Mouse (Mus musculus): ENCODE measurements at regions not wholly inside any gene's neighbourhood (a gene's known extent, or its start where the extent isn't known, plus 50 kb on each side); places are given as distances from the start of the nearest gene placed in this dataset.

DNA sequence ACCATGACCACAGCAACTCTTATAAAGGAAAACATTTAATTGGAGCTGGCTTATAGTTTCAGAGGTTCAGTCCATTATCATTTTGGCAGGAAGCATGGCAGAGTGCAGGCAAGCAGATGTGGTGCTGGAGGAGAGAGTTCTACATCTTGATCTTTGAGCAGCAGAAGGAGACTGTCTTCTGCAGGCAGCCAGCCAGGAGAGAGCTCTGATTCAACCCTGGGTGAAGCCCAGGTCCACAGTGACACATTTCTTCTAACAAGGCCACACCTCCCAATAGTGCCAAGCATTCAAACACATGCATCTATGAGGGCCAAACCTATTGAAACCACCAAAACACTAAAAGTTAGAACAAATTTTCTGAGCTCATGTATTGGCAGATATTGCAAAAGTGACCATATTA, 117.0 kb upstream of the Nxpe4 start:
- no peak for TF ChIP-seq POLR2A (IDR thresholded peaks at IDR 0.05; ENCODE audit: borderline replicate concordance, extremely low read depth, insufficient read depth, insufficient read length)
- Histone ChIP-seq H3K4me2 (replicated peaks; ENCODE audit: low read depth, low read length, severe bottlenecking) (no peak overlapping the region), H3K4me3 (replicated peaks; ENCODE audit: low read length) (no peak overlapping the region), H3K36me3 (ENCODE audit: control insufficient read depth, insufficient read depth, low read length) (no peaks in the 10 kb centered on the region), H3K27me3 (ENCODE audit: control insufficient read depth, insufficient read depth, low read length) (no peaks in the 10 kb centered on the region), H3K27ac (replicated peaks; ENCODE audit: low read depth, low read length) (no peak overlapping the region), H3K9me3 (ENCODE audit: control insufficient read depth, low read length) (no peaks in the 10 kb centered on the region), H3K9ac (ENCODE audit: low read depth, low read length, severe bottlenecking) (no peak overlapping the region), H3K4me1 (ENCODE audit: control insufficient read depth, insufficient read depth, low read length) (no peaks in the 10 kb centered on the region)
- no peak for DNase-seq (ENCODE audit: low spot score)
- ATAC-seq (ENCODE audit: low FRiP score, low read depth) = no peak

DNA sequence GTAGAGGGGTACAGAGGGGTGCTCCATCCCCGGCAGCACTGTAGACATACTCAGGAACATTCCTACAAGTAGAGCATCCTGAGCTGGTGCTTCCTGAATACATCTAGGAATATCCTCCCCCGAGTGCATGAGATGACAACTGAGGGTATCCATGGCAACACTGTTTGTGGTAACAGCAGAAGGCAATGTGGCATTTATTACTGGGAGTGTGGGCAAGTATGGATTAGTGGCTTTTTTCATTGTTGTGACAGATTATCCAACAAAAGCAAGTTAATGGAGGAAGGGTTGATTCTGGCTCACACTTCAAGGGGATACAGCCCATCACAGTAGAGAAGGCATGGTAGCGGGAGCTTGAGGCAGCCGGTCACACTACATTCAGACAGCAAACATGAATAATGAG, 114.0 kb upstream of the Nxpe4 start:
- no peak for TF ChIP-seq POLR2A (IDR thresholded peaks at IDR 0.05; ENCODE audit: borderline replicate concordance, extremely low read depth, insufficient read depth, insufficient read length)

DNA sequence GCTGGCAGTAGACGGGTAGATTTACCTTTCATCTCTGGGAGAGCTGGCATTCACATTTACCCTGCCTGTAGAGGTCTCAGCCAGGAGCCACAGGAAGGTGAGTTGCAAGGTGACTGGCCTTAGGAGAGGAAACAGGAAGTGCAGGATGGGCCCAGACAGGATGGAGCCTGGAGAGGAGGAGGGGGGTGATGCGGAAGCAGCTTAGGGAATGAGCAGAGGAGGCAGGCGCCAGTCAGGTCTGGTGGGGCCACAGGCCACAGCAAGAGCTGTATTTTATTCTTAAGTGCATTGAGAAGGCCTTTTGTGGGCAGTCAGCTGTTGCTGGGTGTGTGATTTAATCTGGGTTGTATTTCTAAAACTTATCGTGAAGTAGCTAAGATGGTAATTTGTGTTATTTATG, 108.2 kb upstream of the Nxpe4 start:
- Histone ChIP-seq H3K36me3 (ENCODE audit: control insufficient read depth, insufficient read depth, low read length) (no peaks in the 10 kb centered on the region), H3K4me3 (replicated peaks; ENCODE audit: low read length) (no peak overlapping the region), H3K4me2 (replicated peaks; ENCODE audit: low read depth, low read length, severe bottlenecking) (no peak overlapping the region), H3K4me1 (ENCODE audit: control insufficient read depth, insufficient read depth, low read length) (no peaks in the 10 kb centered on the region), H3K9me3 (ENCODE audit: control insufficient read depth, low read length) (no peaks in the 10 kb centered on the region), H3K9ac (ENCODE audit: low read depth, low read length, severe bottlenecking) (no peak overlapping the region), H3K27ac (replicated peaks; ENCODE audit: low read depth, low read length) (no peak overlapping the region), H3K27me3 (ENCODE audit: control insufficient read depth, insufficient read depth, low read length) (no peaks in the 10 kb centered on the region)
- no peak for ATAC-seq (ENCODE audit: low FRiP score, low read depth)
- no peak for DNase-seq (ENCODE audit: low spot score)
- WGBS = 47% methylated on average over 4 of the region's 4 CpGs
- no peak for TF ChIP-seq POLR2A (IDR thresholded peaks at IDR 0.05; ENCODE audit: borderline replicate concordance, extremely low read depth, insufficient read depth, insufficient read length)

More for the DNA sequence above, 114.0 kb upstream of the Nxpe4 start:
- H3K4me3 ChIP-seq (replicated peaks; ENCODE audit: low read length) = no peak overlapping the region
- H3K4me2 ChIP-seq (replicated peaks; ENCODE audit: low read depth, low read length, severe bottlenecking) = no peak overlapping the region
- no peaks in the 10 kb centered on the region for H3K27me3 ChIP-seq (ENCODE audit: control insufficient read depth, insufficient read depth, low read length)
- H3K9ac ChIP-seq (ENCODE audit: low read depth, low read length, severe bottlenecking) = no peak overlapping the region
- no peak for ATAC-seq (ENCODE audit: low FRiP score, low read depth)
- H3K4me1 ChIP-seq (ENCODE audit: control insufficient read depth, insufficient read depth, low read length) = no peaks in the 10 kb centered on the region
- no peak for DNase-seq (ENCODE audit: low spot score)
- no peaks in the 10 kb centered on the region for H3K36me3 ChIP-seq (ENCODE audit: control insufficient read depth, insufficient read depth, low read length)
- H3K9me3 ChIP-seq (ENCODE audit: control insufficient read depth, low read length) = no peaks in the 10 kb centered on the region
- no peak overlapping the region for H3K27ac ChIP-seq (replicated peaks; ENCODE audit: low read depth, low read length)
- 80% methylated on average over 4 of the region's 4 CpGs for WGBS

DNA sequence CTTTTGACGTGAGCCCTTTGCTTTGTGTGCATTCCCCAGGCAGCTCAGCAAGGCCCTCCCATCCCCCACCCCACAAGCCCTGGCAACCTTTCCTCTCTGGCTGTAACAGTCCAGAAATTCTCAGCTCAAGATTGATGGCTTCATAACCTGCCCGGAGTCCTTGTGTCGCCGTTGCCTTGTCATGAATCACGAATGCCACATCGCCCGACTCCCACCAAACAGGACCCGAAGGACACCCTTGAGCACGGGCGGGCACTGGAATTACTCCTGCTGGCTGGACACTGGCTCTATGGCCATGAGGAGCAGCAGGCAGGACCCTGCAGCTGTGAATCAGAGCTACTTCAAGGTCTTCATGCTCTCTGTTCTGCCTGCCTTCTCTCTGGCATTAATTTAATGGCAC, 106.6 kb upstream of the Nxpe4 start:
- 57% methylated on average over 10 of the region's 10 CpGs for WGBS
- H3K9ac ChIP-seq (ENCODE audit: low read depth, low read length, severe bottlenecking) = no peak overlapping the region
- no peak for TF ChIP-seq POLR2A (IDR thresholded peaks at IDR 0.05; ENCODE audit: borderline replicate concordance, extremely low read depth, insufficient read depth, insufficient read length)
- H3K4me1 ChIP-seq (ENCODE audit: control insufficient read depth, insufficient read depth, low read length) = no peaks in the 10 kb centered on the region
- H3K27me3 ChIP-seq (ENCODE audit: control insufficient read depth, insufficient read depth, low read length) = no peaks in the 10 kb centered on the region
- no peak overlapping the region for H3K4me2 ChIP-seq (replicated peaks; ENCODE audit: low read depth, low read length, severe bottlenecking)
- no peak overlapping the region for H3K27ac ChIP-seq (replicated peaks; ENCODE audit: low read depth, low read length)
- no peak overlapping the region for H3K4me3 ChIP-seq (replicated peaks; ENCODE audit: low read length)
- ATAC-seq (ENCODE audit: low FRiP score, low read depth) (no peak), DNase-seq (ENCODE audit: low spot score) (no peak)
- H3K36me3 ChIP-seq (ENCODE audit: control insufficient read depth, insufficient read depth, low read length) = no peaks in the 10 kb centered on the region
- no peaks in the 10 kb centered on the region for H3K9me3 ChIP-seq (ENCODE audit: control insufficient read depth, low read length)

DNA sequence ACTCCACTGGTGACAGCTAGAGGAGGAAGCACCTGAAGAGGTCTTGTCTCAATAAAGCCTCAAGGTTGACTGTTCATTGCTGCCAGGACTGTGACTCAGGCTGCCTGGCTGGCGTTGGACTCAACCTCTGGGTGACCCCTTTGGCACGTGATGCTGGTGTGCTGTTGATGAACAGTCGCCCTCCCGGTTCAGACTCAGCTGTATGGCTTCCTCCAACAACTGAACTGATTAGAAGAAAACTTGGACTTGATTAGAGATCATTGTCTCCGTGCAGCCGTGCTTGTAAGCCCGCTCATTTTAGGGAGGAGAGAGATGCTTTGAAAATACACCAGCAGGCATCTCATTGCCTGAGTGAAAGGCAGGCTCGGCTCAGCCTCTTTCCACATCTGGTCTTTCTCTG, 103.2 kb upstream of the Nxpe4 start:
- DNase-seq (ENCODE audit: low spot score) = peak; percentile 12
- Histone ChIP-seq H3K4me1 (ENCODE audit: control insufficient read depth, insufficient read depth, low read length) (no peaks in the 10 kb centered on the region), H3K27me3 (ENCODE audit: control insufficient read depth, insufficient read depth, low read length) (no peaks in the 10 kb centered on the region), H3K9ac (ENCODE audit: low read depth, low read length, severe bottlenecking) (no peak overlapping the region), H3K27ac (replicated peaks; ENCODE audit: low read depth, low read length) (no peak overlapping the region), H3K36me3 (ENCODE audit: control insufficient read depth, insufficient read depth, low read length) (no peaks in the 10 kb centered on the region), H3K9me3 (ENCODE audit: control insufficient read depth, low read length) (no peaks in the 10 kb centered on the region), H3K4me3 (replicated peaks; ENCODE audit: low read length) (no peak overlapping the region), H3K4me2 (replicated peaks; ENCODE audit: low read depth, low read length, severe bottlenecking) (no peak overlapping the region)
- no peak for ATAC-seq (ENCODE audit: low FRiP score, low read depth)
- no peak for TF ChIP-seq POLR2A (IDR thresholded peaks at IDR 0.05; ENCODE audit: borderline replicate concordance, extremely low read depth, insufficient read depth, insufficient read length)
- 34% methylated on average over 8 of the region's 8 CpGs for WGBS

DNA sequence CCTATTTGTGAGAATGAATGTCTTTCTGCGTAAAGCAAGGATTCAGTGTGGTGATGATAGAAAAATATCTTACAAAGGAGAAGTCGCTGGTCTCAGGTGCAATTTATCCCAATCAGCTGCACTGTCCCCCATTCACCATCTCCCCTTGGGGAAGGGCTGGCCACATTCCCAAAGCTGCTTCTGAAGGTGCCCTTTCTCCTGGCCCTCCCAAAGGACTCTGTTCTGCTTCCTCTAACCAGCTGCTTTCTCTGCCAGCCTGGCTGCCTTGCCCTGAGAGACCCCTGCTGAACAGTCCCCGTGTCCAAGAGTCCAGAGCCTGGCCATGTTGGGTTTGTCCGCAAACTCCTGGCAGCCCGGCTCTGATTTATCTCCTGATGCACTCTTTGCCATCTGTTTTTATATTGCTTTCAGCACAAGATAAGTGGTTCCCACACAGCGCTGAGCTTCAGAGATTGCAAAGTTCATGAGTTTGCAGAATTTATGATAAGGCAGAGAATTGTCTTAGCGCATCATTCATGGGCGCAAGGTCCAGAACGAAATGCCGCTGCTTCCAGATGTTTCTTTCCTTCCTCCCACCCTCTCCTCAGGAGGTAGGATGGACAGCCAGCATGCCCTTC, 102.2 kb upstream of the Nxpe4 start:
- no peaks in the 10 kb centered on the region for H3K27me3 ChIP-seq (ENCODE audit: control insufficient read depth, insufficient read depth, low read length)
- H3K4me1 ChIP-seq (ENCODE audit: control insufficient read depth, insufficient read depth, low read length) = no peaks in the 10 kb centered on the region
- no peak for TF ChIP-seq POLR2A (IDR thresholded peaks at IDR 0.05; ENCODE audit: borderline replicate concordance, extremely low read depth, insufficient read depth, insufficient read length)
- no peak overlapping the region for H3K4me3 ChIP-seq (replicated peaks; ENCODE audit: low read length)
- H3K36me3 ChIP-seq (ENCODE audit: control insufficient read depth, insufficient read depth, low read length) = no peaks in the 10 kb centered on the region
- H3K9me3 ChIP-seq (ENCODE audit: control insufficient read depth, low read length) = no peaks in the 10 kb centered on the region
- DNase-seq (ENCODE audit: low spot score) (no peak), ATAC-seq (ENCODE audit: low FRiP score, low read depth) (no peak)
- WGBS = 87% methylated on average over 10 of the region's 10 CpGs
- H3K9ac ChIP-seq (ENCODE audit: low read depth, low read length, severe bottlenecking) = no peak overlapping the region
- H3K27ac ChIP-seq (replicated peaks; ENCODE audit: low read depth, low read length) = no peak overlapping the region
- no peak overlapping the region for H3K4me2 ChIP-seq (replicated peaks; ENCODE audit: low read depth, low read length, severe bottlenecking)
